Mouse (Mus musculus) CH12.LX (cell line): ENCODE measurements around the gene Arsb. TPM values are rescaled to one million over a fixed set of nuclear protein-coding genes. Genes with fewer than 3 reads are reported as not detected.

ENCODE experiments used
- DNase-seq: peaks from one replicate; pipeline ENCODE4 v3.0.0-alpha.2; 2013; ENCODE audit errors: extremely low read depth
- H3K27ac ChIP-seq: 2 replicates; pipeline ENCODE4 v1.5.1; 2012; ENCODE audit warnings: low read depth, mild to moderate bottlenecking, control low read depth, moderate library complexity; ENCODE audit not compliant: insufficient read depth
- H3K27me3 ChIP-seq: replicated peaks from 2 replicates; pipeline ENCODE3; 2012; ENCODE audit warnings: inconsistent platforms
- H3K36me3 ChIP-seq, 2 experiments: replicated peaks in 1 of 2; 2 replicates each; pipeline versions ENCODE3 to v1.6.1; 2012; ENCODE audit warnings: inconsistent platforms in 1 of 2, low read length in 1 of 2, mild to moderate bottlenecking in 1 of 2, mixed read lengths in 1 of 2, moderate library complexity in 1 of 2; ENCODE audit not compliant: control insufficient read depth in 1 of 2, insufficient read depth in 1 of 2
- H3K4me1 ChIP-seq, 2 experiments: 2 replicates each; pipeline ENCODE4 v1.6.1; 2012; ENCODE audit warnings: inconsistent platforms in 1 of 2, moderate library complexity in 1 of 2; ENCODE audit not compliant: insufficient read depth in 2 of 2, control insufficient read depth in 1 of 2
- H3K4me2 ChIP-seq: 2 replicates; pipeline ENCODE4 v1.6.1; 2012; ENCODE audit warnings: low read depth, mild to moderate bottlenecking, control low read depth; ENCODE audit not compliant: poor library complexity, insufficient read depth, severe bottlenecking
- H3K4me3 ChIP-seq, 3 experiments: fragments of 150-350 bp in 1 of 3; sonication (generic) in 1 of 3; replicated peaks in 1 of 3; 2 replicates each; pipeline versions ENCODE3 to v1.5.1; 2011 to 2012; ENCODE audit warnings: low read depth in 2 of 3, low read length in 2 of 3, mild to moderate bottlenecking in 2 of 3, moderate library complexity in 2 of 3, control low read depth in 1 of 3, improper control_type of control experiment in 1 of 3, inconsistent platforms in 1 of 3, mixed read lengths in 1 of 3; ENCODE audit not compliant: poor library complexity in 1 of 3
- H3K79me2 ChIP-seq: replicated peaks from 2 replicates; pipeline ENCODE4 v1.6.1; 2012; ENCODE audit warnings: mild to moderate bottlenecking, moderate library complexity; ENCODE audit not compliant: control insufficient read depth, poor library complexity, insufficient read depth, severe bottlenecking; ENCODE audit errors: extremely low read depth
- H3K9ac ChIP-seq: 2 replicates; pipeline ENCODE4 v1.6.1; 2012; ENCODE audit warnings: low read depth, mild to moderate bottlenecking, control low read depth, moderate library complexity; ENCODE audit not compliant: insufficient read depth
- H3K9me3 ChIP-seq: replicated peaks from 2 replicates; pipeline ENCODE3; 2012; ENCODE audit warnings: low read length, inconsistent platforms, mixed read lengths
- BHLHE40 ChIP-seq: IDR thresholded peaks from 2 replicates; pipeline ENCODE4 v1.6.1; 2011; ENCODE audit warnings: mild to moderate bottlenecking, low read depth, low read length, improper control_type of control experiment
- CHD2 ChIP-seq: IDR thresholded peaks from 2 replicates; pipeline ENCODE4 v1.6.1; 2011; ENCODE audit warnings: low read length, improper control_type of control experiment
- CTCF ChIP-seq, 2 experiments: IDR thresholded peaks in 1 of 2; conservative IDR thresholded peaks in 1 of 2; 2 replicates each; pipeline ENCODE4 v1.5.1; 2011 to 2012; ENCODE audit warnings: low read depth in 2 of 2, low read length in 2 of 2, improper control_type of control experiment in 1 of 2, inconsistent platforms in 1 of 2, mild to moderate bottlenecking in 1 of 2, moderate library complexity in 1 of 2
- ELF1 ChIP-seq: IDR thresholded peaks from 2 replicates; pipeline ENCODE4 v1.6.1; 2014; ENCODE audit warnings: low read depth, mild to moderate bottlenecking, inconsistent platforms, low read length, improper control_type of control experiment
- HCFC1 ChIP-seq: IDR thresholded peaks from 2 replicates; pipeline ENCODE4 v1.6.1; 2012; ENCODE audit warnings: low read depth, mild to moderate bottlenecking, inconsistent platforms, low read length, improper control_type of control experiment
- IRF4 ChIP-seq: IDR thresholded peaks from 2 replicates; pipeline ENCODE4 v1.6.1; 2014; ENCODE audit warnings: low read depth, mild to moderate bottlenecking, inconsistent platforms, low read length, improper control_type of control experiment
- KAT2A ChIP-seq: IDR thresholded peaks from 2 replicates; pipeline ENCODE4 v1.6.1; 2012; ENCODE audit warnings: low read length, improper control_type of control experiment, inconsistent platforms; ENCODE audit not compliant: insufficient replicate concordance
- MAX ChIP-seq: IDR thresholded peaks from 2 replicates; pipeline ENCODE4 v1.6.1; 2011; ENCODE audit warnings: low read length, improper control_type of control experiment
- MAZ ChIP-seq: IDR thresholded peaks from 2 replicates; pipeline ENCODE4 v1.6.1; 2012; ENCODE audit warnings: low read depth, mild to moderate bottlenecking, inconsistent platforms, low read length, improper control_type of control experiment, moderate library complexity
- MEF2A ChIP-seq: IDR thresholded peaks from 2 replicates; pipeline ENCODE4 v1.6.1; 2014; ENCODE audit warnings: low read depth, mild to moderate bottlenecking, inconsistent platforms, low read length, improper control_type of control experiment, borderline replicate concordance
- NELFE ChIP-seq: IDR thresholded peaks from 2 replicates; pipeline ENCODE4 v1.6.1; 2011; ENCODE audit warnings: low read depth, low read length, improper control_type of control experiment
- POLR2A ChIP-seq: IDR thresholded peaks from 2 replicates; pipeline ENCODE4 v1.6.1; 2011; ENCODE audit warnings: low read depth, mild to moderate bottlenecking, improper control_type of control experiment, low read length
- RAD21 ChIP-seq: IDR thresholded peaks from 2 replicates; pipeline ENCODE4 v1.6.1; 2011; ENCODE audit warnings: low read depth, mild to moderate bottlenecking, low read length, improper control_type of control experiment, moderate library complexity
- SIN3A ChIP-seq: IDR thresholded peaks from 2 replicates; pipeline ENCODE4 v1.6.1; 2012; ENCODE audit warnings: low read length, improper control_type of control experiment, inconsistent platforms
- SMC3 ChIP-seq: IDR thresholded peaks from 2 replicates; pipeline ENCODE4 v1.6.1; 2011; ENCODE audit warnings: low read depth, low read length, improper control_type of control experiment
- TBP ChIP-seq: conservative IDR thresholded peaks from 2 replicates; pipeline ENCODE4 v1.6.1; 2011; ENCODE audit warnings: low read depth, low read length, improper control_type of control experiment
- TCF12 ChIP-seq: IDR thresholded peaks from 2 replicates; pipeline ENCODE4 v1.6.1; 2014; ENCODE audit warnings: low read depth, mild to moderate bottlenecking, inconsistent platforms, low read length, improper control_type of control experiment
- USF1 ChIP-seq: IDR thresholded peaks from 2 replicates; pipeline ENCODE4 v1.6.1; 2014; ENCODE audit warnings: low read depth, mild to moderate bottlenecking, inconsistent platforms, low read length, improper control_type of control experiment
- ZKSCAN1 ChIP-seq: IDR thresholded peaks from 2 replicates; pipeline ENCODE4 v1.6.1; 2012; ENCODE audit warnings: low read depth, inconsistent platforms, low read length, improper control_type of control experiment, borderline replicate concordance
- dilution Hi-C: fragments of 300-500 bp; cut with MboI; formaldehyde crosslinking; loops from 2 replicates; pipeline ENCODE4 v1.14.3; 2020; ENCODE audit warnings: low sequenced_read_pairs; ENCODE audit not compliant: extremely low pct_unique_long_range_greater_than_20kb, extremely low pct_ligation_motif_present
- in situ Hi-C: fragments of 300-500 bp; cut with MboI; formaldehyde crosslinking; loops from 3 replicates; pipeline ENCODE4 v1.14.3; 2019; ENCODE audit warnings: low sequenced_read_pairs, low pct_ligation_motif_present, low pct_unique_long_range_greater_than_20kb, mixed read lengths
- polyA plus RNA-seq: library from polyadenylated mRNA; unstranded; fragments of >175 nt; gene quantifications from 2 replicates; pipeline ENCODE4 v1.2.1, GENCODE M21; 2012; ENCODE audit warnings: low read depth; ENCODE audit not compliant: insufficient read length
- total RNA-seq, 2 experiments: library from RNA; depleted of rRNA; stranded (reverse); fragments of 300-350 nt in 1 of 2; fragments of >200 nt in 1 of 2; gene quantifications; 2 replicates each; pipeline ENCODE4 v1.2.3; 2012 to 2014

Gene Arsb
- total and polyA plus RNA-seq, 3 experiments: 1.0 to 9.8 (median 2.0) TPM

DNA sequence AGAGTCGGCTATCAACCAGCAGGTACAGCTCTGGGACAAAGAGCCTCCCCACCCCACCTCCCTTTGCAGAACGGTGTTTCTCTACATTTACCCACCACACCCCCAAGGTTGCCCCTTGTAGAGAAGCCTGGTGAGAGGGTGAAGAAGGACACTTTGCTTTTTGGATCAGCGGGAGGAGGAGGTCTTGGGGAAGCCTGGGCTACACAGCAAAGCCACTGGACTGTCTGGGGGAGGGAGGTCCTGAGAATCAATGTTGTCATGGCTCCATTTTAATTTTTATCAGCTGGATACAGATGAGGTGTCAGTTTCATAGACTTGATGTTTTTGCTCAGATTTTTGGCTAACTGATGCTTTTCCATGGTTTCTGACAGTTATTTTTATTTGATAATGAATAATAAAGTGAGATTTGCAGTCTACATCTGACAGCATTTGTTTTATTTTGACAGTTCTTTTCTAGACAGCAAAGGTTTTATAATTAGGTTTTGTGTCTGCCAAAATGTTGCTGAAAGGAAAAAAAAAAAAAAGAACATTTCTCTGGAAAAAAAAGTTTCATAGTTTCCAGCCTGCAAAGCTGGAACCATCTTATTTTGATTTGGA is 83.6 kb downstream of the Arsb start:
- Histone ChIP-seq H3K4me1 (peaks cover 7 to 35% of the 10 kb centered on the region in 2 experiments), H3K36me3 (no peaks in the 10 kb centered on the region), H3K79me2 (no peaks in the 10 kb centered on the region), H3K4me3 (no peak overlapping the region), H3K9me3 (no peaks in the 10 kb centered on the region), H3K9ac (no peak overlapping the region), H3K27ac (no peak overlapping the region), H3K4me2 (no peak overlapping the region), H3K27me3 (no peaks in the 10 kb centered on the region)
- in situ Hi-C loops (no loop called here), dilution Hi-C loops (no loop called here)
- no peak for TF ChIP-seq TBP
- TF ChIP-seq POLR2A: no peak
- no peak for TF ChIP-seq KAT2A
- no peak for TF ChIP-seq ELF1
- TF ChIP-seq ZKSCAN1: no peak
- no peak for TF ChIP-seq CTCF (conservative IDR thresholded peaks at IDR 0.05 in 1 of 2, IDR thresholded peaks at IDR 0.05 in 1 of 2; ENCODE audit: low read depth in 2 of 2, low read length in 2 of 2)
- no peak for TF ChIP-seq SMC3
- no peak for TF ChIP-seq RAD21
- no peak for TF ChIP-seq MEF2A
- no peak for TF ChIP-seq SIN3A
- no peak for TF ChIP-seq HCFC1
- no peak for TF ChIP-seq MAZ
- TF ChIP-seq NELFE: no peak
- no peak for TF ChIP-seq IRF4
- no peak for DNase-seq

DNA sequence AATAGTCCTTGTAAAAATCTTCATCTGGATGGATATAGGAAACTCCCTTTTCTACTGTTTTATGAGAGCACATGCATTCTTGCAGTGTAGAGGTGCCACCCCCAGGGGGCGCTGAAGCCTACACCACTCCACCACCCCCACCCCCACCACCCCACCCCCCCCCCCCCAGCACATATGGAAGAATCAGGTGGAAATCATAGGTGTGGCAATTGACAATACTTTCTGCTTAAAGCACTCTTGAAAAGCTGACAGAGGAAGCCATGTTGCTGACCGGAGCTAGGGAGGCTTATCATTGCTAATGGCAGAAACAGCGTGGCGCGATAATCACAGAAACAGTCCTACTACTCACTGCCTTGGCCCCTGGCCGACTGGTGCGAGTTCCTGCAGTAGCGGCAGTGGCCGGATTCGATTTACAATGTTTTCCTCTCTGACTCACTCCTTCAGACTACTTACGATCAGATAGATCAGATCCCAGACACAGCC is 84.3 kb downstream of the Arsb start:
- Histone ChIP-seq H3K4me3 (no peak overlapping the region), H3K9ac (no peak overlapping the region), H3K36me3 (no peaks in the 10 kb centered on the region), H3K4me2 (no peak overlapping the region), H3K27me3 (no peaks in the 10 kb centered on the region), H3K27ac (no peak overlapping the region), H3K4me1 (peaks cover 5 to 28% of the 10 kb centered on the region in 2 experiments), H3K9me3 (no peaks in the 10 kb centered on the region), H3K79me2 (no peaks in the 10 kb centered on the region)
- dilution Hi-C loops: no loop called here
- peak in 1 of 2 experiments; percentile 35; a peak in 3 of 4 replicates for TF ChIP-seq CTCF (conservative IDR thresholded peaks at IDR 0.05 in 1 of 2, IDR thresholded peaks at IDR 0.05 in 1 of 2; ENCODE audit: low read depth in 2 of 2, low read length in 2 of 2)
- TF ChIP-seq POLR2A: no peak
- TF ChIP-seq CHD2: 0 out of 2 replicates have a peak, but pooled peaks have one; percentile 10
- no peak for TF ChIP-seq BHLHE40
- no peak for TF ChIP-seq TCF12
- TF ChIP-seq USF1: no peak
- TF ChIP-seq MAX: no peak
- in situ Hi-C loops: no loop called here
- DNase-seq: peak; percentile 19
